Mouse (Mus musculus) c-Kit-positive CD71-positive TER-119-negative erythroid progenitor cells, embryonic 14.5 days (primary cell): ENCODE results near the gene Mslnl.
"Not testable (repeated sequence)": the region's sequence is repeated elsewhere in the genome, so short reads cannot be mapped to it uniquely, and the experiment has no call there.

ENCODE experiments used
- DNase-seq: peaks from one replicate; pipeline ENCODE4 v3.0.0-alpha.2; 2013; ENCODE audit warnings: low read depth

Gene Mslnl

GRCm38 (mm10) chr17:25735745-25736144 is at the start of gene Mslnl:
Gene Mslnl, plus strand, starts transcription at chr17:25736042.
- no peak for DNase-seq

DNA sequence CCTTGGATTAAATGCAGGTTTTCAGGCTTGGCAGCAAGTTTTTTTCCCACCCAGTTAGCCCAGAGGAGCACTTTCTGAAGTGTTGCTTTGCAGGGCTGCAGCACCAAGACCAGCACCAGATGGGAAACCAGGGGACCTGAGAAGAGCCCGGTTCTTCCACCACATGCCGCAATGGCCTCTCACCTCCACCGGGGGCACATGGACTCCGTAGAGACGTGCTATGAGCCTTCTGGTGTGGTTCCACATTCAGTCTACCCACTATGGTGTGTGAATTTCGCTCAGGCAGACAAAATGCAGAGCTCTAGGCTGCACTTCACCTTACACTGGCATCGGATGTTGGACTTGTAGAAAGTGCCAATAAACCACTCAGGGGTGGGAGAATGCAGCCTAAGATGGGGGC is 49.5 kb upstream of the Mslnl start:
- no peak for DNase-seq

DNA sequence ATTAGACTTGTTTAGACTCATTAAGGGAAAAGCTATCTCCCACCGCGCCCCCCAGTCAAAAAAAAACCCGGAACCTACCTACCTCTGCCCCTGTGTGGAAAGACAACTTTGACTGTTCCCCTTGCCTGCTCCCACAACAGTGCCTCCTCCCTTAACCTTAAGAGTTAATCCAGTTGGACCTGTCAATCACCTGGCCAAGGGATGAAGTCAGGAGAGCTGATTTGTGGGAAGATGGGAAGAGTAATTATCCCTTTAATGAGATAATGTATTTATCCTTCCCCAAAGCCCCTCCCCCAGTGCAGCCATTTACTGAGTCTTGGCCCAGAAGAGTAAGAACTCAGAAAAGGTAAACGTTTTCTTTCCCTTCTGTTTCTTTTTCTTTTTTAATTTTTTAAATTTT is 46.9 kb upstream of the Mslnl start:
- no peak for DNase-seq

- no peak for DNase-seq
Observed at GRCm38 (mm10) chr17:25696263-25696662, 39.6 kb upstream of the Mslnl start.

- DNase-seq: peak; percentile 65
Observed at GRCm38 (mm10) chr17:25698446-25698845, 37.4 kb upstream of the Mslnl start.

GRCm38 (mm10) chr17:25700863-25701496 is 34.9 kb upstream of the Mslnl start:
- DNase-seq: no peak

- DNase-seq: no peak
Observed at GRCm38 (mm10) chr17:25709994-25710393, 25.8 kb upstream of the Mslnl start.

DNA sequence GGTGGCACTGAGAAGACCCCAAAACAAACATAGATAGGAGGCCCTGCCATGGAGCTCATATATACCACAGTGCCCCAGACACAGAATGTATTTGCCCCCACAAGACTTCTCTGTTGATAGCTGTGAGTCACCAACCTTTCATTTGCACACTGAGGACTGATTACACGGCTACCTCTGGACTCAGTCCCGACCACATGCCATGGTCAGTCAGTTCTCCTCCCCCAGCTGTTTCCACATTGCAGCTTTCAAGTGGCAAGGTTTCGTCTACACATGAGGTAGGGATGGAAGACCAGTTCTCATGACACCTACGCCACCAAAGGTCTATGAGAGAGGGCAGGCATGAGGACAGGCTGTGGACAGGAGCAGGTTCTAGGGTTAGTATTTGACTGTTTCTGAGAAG is 24.7 kb upstream of the Mslnl start:
- DNase-seq: no peak

DNA sequence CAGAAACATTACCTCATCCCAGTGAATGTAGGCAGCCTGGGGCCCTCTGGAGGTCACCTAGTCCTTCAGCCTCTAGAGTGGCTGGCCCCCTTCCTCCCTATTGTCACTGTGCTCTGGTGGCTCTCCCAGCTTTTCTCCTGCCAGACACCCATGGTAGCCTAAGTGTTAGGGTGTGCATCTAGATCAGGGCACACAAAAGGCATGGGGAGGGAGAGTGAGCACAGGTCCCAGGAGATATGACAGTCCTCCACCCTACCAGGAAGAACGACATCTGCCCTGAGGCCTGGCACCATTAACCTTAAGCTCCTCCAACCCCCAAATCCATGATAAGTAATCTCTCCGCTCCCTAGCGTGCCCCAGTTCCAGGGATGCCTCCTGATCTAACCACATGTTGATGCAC is 20.2 kb upstream of the Mslnl start:
- no peak for DNase-seq

GRCm38 (mm10) chr17:25716130-25716529 is 19.7 kb upstream of the Mslnl start:
- DNase-seq: no peak

GRCm38 (mm10) chr17:25716711-25717637 is 18.9 kb upstream of the Mslnl start, which contains the start of gene Gng13:
Gene Gng13, plus strand, starts transcription at chr17:25717171.
- DNase-seq: no peak

DNA sequence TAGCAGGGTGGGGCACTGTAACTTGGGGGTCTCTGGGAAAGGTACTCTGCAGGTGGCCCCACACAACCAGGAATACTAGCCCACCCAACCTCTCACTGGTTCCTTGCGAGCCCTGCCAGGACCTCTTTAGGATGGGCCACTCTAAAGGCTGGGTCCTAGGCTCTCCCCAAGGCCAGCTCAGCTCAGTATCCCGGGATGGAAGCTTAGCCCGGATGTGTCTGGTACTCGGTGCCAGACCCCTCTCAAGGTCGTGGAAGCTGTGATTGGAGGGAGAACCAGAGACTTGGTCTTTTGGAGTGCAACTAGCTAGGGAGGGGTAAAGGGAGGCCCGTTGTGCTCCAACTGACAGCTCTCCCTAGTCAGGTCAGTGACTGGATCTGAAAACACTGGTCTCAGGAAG is 18.2 kb upstream of the Mslnl start:
- no peak for DNase-seq

DNA sequence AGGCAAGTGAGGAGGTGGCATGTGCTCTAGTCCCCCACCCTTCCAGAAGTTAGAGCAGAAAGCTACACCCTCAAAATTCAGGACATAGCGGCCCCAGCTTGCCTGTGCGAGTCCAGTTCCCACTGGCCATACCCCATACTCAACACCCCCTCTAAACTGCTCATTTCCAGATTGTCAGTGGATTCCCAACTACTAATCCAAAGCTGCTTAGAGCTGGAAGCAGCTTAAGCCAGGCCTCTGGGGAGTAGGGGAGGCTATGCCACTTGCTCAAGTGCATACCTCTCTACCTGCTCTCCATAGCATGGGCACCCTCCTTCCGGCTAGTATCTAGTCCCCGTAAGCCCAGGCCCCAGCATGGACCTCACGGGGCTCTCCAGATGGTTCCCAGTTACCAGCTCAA is 14.4 kb upstream of the Mslnl start:
- DNase-seq: no peak

GRCm38 (mm10) chr17:25723470-25723869 is 12.4 kb upstream of the Mslnl start:
- DNase-seq: no peak

GRCm38 (mm10) chr17:25723919-25724318 is 11.9 kb upstream of the Mslnl start:
- no peak for DNase-seq

DNA sequence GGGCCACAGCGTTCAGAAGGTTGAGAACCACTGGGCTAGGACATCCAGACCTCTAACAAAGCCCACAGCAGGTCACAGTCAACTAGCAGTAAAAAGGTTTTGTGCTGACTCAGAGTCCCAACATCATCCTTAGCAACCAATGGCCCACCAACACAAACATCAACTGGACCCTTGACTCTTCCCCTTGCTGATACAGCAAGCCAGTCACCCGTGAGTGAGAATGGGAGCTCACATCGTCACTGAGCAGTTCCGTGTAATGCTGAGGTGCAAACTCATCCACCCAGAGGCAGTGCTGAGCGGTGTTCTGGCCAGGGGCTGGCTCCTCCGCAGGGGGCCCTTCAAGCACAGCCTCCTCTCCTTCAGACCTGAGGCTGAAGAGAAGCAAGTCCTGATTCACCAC is 10.6 kb upstream of the Mslnl start:
- DNase-seq: no peak

DNA sequence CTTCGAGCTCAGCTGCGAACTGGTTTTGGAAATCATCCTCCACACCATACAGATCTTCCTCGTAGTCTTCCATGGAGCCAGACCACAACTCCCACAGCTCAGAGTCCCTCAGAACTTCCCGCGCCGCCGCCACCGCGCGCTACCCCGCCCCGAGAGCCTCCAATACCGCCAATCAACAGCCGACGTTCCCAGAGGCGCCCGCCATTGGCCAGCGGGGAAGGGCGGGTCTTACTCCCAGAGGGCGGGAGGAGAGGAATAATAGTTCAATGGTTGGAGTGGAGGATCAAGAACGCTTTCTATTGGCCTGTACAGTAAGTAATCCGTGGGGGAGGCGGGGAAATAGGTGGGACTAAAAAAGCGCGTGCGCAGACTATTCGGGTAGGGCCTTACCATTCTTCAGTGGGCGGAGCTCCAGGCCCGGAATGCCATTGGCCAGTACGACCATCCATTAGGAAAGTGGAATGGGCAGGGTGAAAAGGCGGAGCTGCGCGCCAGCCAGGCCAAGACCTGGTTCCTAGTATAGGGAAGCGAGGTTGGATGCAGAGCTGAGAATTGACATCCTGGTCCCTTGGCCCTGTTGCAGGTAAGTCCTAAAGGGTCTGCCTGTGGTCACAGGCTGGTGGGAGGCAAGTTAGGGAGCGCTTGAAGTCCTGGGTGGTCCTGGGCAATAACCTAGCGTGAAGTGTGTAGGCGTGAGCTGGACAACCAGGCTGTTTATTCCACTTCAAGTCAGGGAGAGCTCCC is 8.4 kb upstream of the Mslnl start, which contains the start of the genes Chtf18 and Rpusd1:
Chtf18 (minus strand) TSS at position 155 of the 744 bp plus-strand sequence.
Rpusd1 (plus strand) TSS at position 406 of the 744 bp plus-strand sequence.
- DNase-seq: peak; percentile 100

DNA sequence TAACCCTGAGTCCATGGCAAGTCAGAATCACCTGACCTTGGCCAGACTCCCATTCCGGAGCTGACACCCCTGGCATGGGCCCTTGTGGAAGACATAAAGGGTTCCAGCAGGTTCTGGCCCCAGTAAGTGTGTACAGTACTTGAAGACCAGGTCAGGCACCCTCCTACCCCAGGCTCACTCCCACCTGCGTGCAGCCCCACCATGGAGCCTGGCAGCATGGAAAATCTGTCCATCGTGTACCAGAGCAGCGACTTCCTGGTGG is 7.9 kb upstream of the Mslnl start:
- no peak for DNase-seq

GRCm38 (mm10) chr17:25732082-25732481 is 3.8 kb upstream of the Mslnl start:
- DNase-seq: peak; percentile 81

- no peak for DNase-seq
Observed at GRCm38 (mm10) chr17:25735246-25735645, 596 bp upstream of the Mslnl start.

DNA sequence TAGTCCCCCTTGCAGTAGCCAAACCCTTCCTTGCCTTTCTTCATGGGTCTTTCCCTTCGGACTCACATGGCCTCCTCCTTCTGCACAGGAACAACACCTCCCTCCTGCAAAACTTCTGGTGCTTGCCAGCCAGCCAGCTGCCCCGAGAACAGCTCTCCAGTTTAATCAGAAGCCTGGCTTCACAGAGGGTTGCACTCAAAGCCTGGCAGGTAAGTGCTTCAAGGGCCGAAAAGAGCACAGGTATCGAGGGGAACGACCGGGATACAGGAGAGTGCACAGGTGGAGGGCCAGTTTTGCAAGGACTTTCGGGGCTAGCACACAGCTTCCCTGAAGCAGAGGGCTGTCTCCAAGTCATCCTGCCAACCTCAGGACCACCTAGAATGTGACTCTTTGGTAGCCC is 3.0 kb downstream of the Mslnl start:
- no peak for DNase-seq

GRCm38 (mm10) chr17:25741471-25741870 is 5.6 kb downstream of the Mslnl start:
- not testable (repeated sequence) for DNase-seq

GRCm38 (mm10) chr17:25743831-25744230 is 8.0 kb downstream of the Mslnl start:
- no peak for DNase-seq
